ENCODE assay signal across 8 mouse cellular contexts in the genomic region with DNA sequence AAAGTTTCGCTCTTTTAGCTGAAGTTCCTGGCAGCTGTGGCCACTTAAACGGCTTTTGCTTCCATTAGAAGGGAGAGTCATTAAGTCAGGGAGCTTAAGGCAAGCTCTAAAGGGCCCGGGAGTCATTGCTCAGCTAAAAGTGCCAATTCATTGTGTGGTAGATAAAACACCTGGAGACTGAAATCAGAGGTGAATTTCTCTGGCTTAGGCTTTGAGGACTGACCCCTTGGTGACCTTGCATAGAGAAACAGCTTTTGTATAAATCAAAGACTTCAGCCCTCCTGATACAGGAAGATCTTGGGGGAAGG.
DNase-seq lines count a peak whose midpoint lies in the region; ATAC-seq lines count a peak whose summit lies in the region.

No protein-coding gene starts in this region.

- no peak overlapping the region for H3K9ac ChIP-seq in heart, embryonic 15.5 days
- no peak overlapping the region for H3K9ac ChIP-seq in hindbrain, embryonic 16.5 days (ENCODE audit: low read depth, low read length)
- H3K9ac ChIP-seq in midbrain, embryonic 16.5 days (ENCODE audit: low read depth, low read length) = no peak overlapping the region

- H3K4me3 ChIP-seq in heart, embryonic 15.5 days = peak overlapping the region; percentile 30
- H3K4me3 ChIP-seq in embryonic facial prominence, embryonic 10.5 days = peak overlapping the region; percentile 42
- peak overlapping the region; percentile 18; the same call in 1 of the 2 replicates for H3K4me3 ChIP-seq in hindbrain, embryonic 16.5 days (ENCODE audit: low read length)
- H3K4me3 ChIP-seq in midbrain, embryonic 16.5 days (ENCODE audit: low read depth, low read length) = no peak overlapping the region

- ATAC-seq in heart, embryonic 15.5 days (replicated peaks; ENCODE audit: insufficient number of reproducible peaks, insufficient read depth, low FRiP score, low read depth) = no peak
- ATAC-seq in hindbrain, embryonic 16.5 days = no peak
- ATAC-seq in midbrain, embryonic 16.5 days = no peak
- ATAC-seq in frontal cortex, adult (ENCODE audit: low TSS enrichment) = no peak

- H3K9me3 ChIP-seq in heart, embryonic 15.5 days (replicated peaks) = no peaks in the 10 kb centered on the region
- H3K9me3 ChIP-seq in embryonic facial prominence, embryonic 10.5 days = no peaks in the 10 kb centered on the region
- no peaks in the 10 kb centered on the region for H3K9me3 ChIP-seq in hindbrain, embryonic 16.5 days (ENCODE audit: control insufficient read depth, low read length)
- no peaks in the 10 kb centered on the region for H3K9me3 ChIP-seq in midbrain, embryonic 16.5 days (replicated peaks; ENCODE audit: control insufficient read depth, low read length, poor library complexity, severe bottlenecking)

- DNase-seq in heart, postnatal 4 days = no peak
- DNase-seq in embryonic facial prominence, embryonic 10.5 days (ENCODE audit: low spot score) = no peak
- DNase-seq in left cerebral cortex, adult 18-20 months (ENCODE audit: low spot score in 2 of 2) = no peak
- no peak for DNase-seq in left cerebral cortex, adult 8-10 months (ENCODE audit: low spot score in 2 of 2)

- H3K4me2 ChIP-seq in heart, embryonic 15.5 days = peak overlapping the region; percentile 56
- H3K4me2 ChIP-seq in hindbrain, embryonic 16.5 days (ENCODE audit: low read length) = peak overlapping the region; percentile 52
- H3K4me2 ChIP-seq in midbrain, embryonic 16.5 days (ENCODE audit: low read length) = peak overlapping the region; percentile 49

- H3K27me3 ChIP-seq in heart, embryonic 15.5 days = peaks cover 14% of the 10 kb centered on the region; the same call in 1 of the 2 replicates
- H3K27me3 ChIP-seq in embryonic facial prominence, embryonic 10.5 days (replicated peaks; ENCODE audit: low read depth, poor library complexity, severe bottlenecking) = peaks cover 48% of the 10 kb centered on the region
- no peaks in the 10 kb centered on the region for H3K27me3 ChIP-seq in hindbrain, embryonic 16.5 days (replicated peaks; ENCODE audit: control insufficient read depth, insufficient read depth, low read length)
- H3K27me3 ChIP-seq in midbrain, embryonic 16.5 days (ENCODE audit: control insufficient read depth, insufficient read depth, low read depth, low read length) = no peaks in the 10 kb centered on the region; the same call in 1 of the 2 replicates

- peaks cover 6% of the 10 kb centered on the region for H3K4me1 ChIP-seq in heart, embryonic 15.5 days (replicated peaks)
- H3K4me1 ChIP-seq in embryonic facial prominence, embryonic 10.5 days = peaks cover 39% of the 10 kb centered on the region
- H3K4me1 ChIP-seq in hindbrain, embryonic 16.5 days (ENCODE audit: control insufficient read depth, insufficient read depth, low read depth, low read length) = peaks cover 11% of the 10 kb centered on the region
- H3K4me1 ChIP-seq in midbrain, embryonic 16.5 days (ENCODE audit: control insufficient read depth, insufficient read depth, low read length) = peaks cover 12% of the 10 kb centered on the region

- H3K27ac ChIP-seq in heart, embryonic 15.5 days = no peak overlapping the region
- peak overlapping the region; percentile 54; the same call in 1 of the 2 replicates for H3K27ac ChIP-seq in embryonic facial prominence, embryonic 10.5 days (replicated peaks)
- no peak overlapping the region for H3K27ac ChIP-seq in hindbrain, embryonic 16.5 days (ENCODE audit: low read depth, low read length)
- H3K27ac ChIP-seq in midbrain, embryonic 16.5 days (ENCODE audit: low read length) = no peak overlapping the region

- no peaks in the 10 kb centered on the region for H3K36me3 ChIP-seq in heart, embryonic 15.5 days
- no peaks in the 10 kb centered on the region for H3K36me3 ChIP-seq in embryonic facial prominence, embryonic 10.5 days (replicated peaks)
- no peaks in the 10 kb centered on the region for H3K36me3 ChIP-seq in hindbrain, embryonic 16.5 days (ENCODE audit: control insufficient read depth, insufficient read depth, low read length)
- H3K36me3 ChIP-seq in midbrain, embryonic 16.5 days (ENCODE audit: control insufficient read depth, insufficient read depth, low read length) = no peaks in the 10 kb centered on the region

- WGBS in heart, embryonic 15.5 days = 5% methylated on average over 3 of the region's 3 CpGs
- 2% methylated on average over 3 of the region's 3 CpGs for WGBS in embryonic facial prominence, embryonic 10.5 days
- WGBS in hindbrain, embryonic 16.5 days = 5% methylated on average over 3 of the region's 3 CpGs
- WGBS in midbrain, embryonic 16.5 days = 3% methylated on average over 3 of the region's 3 CpGs
